Mouse (Mus musculus) thymus, postnatal 10 days (tissue): Measurements from ENCODE around the gene Hspa12a.

ENCODE experiments used
- DNase-seq, 2 experiments: peaks; one replicate each; pipeline ENCODE4 v3.0.0; 2021; ENCODE audit warnings: low spot score in 2 of 2

Gene Hspa12a

DNA sequence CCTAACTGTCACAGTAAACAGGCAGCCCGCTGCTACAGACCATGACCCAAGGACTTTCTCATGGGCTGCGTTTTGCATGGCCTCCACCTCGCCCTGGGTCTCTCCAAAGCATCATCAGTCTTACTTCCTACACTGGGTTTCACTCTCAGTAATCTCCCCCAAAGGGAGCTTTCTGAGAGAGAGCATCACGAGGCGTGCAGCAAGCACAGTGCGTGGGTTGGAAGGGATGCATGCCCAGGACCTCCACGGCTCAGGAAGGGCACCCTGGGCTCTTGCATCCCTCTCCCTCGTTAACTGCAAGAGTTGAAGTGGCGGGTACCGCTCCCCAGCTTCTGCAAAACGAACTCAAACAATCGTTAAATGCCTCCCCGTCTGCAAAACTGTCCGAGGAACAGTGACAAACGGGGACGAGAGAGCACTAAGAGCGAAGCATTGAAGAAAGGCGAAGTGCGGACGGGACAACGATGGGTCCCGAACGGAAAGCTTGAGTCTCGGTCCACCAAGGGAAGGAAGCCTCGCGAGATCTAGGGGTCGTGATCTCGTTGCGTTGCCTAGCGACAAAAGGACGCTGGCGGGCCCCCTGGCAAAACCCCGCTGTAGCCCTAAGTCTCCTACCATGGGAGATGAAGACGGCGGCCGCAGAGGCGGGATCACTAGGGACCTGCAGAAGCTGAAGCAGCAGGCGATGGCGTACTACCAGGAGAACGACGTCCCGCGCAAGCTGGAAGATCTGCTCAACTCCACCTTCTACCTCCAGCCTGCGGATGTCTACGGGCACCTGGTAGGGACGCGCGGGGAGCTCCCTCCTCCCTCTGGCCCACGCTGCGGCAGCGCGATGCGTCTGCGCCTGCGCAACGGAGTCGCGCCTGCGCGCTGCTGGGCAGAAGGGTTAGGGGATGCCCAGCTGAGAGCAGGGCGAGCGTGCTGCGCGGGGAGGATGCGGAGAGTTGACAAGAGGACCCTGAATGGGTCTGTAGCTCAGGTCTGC, at the start of gene Hspa12a, which contains the start of gene Eno4:
Gene Hspa12a (minus strand): TSS at position 814 of the 988 bp plus-strand sequence.
Gene Eno4 (plus strand): TSS at position 585 of the 988 bp plus-strand sequence.
- peak; percentile 90 to 91 for DNase-seq

DNA sequence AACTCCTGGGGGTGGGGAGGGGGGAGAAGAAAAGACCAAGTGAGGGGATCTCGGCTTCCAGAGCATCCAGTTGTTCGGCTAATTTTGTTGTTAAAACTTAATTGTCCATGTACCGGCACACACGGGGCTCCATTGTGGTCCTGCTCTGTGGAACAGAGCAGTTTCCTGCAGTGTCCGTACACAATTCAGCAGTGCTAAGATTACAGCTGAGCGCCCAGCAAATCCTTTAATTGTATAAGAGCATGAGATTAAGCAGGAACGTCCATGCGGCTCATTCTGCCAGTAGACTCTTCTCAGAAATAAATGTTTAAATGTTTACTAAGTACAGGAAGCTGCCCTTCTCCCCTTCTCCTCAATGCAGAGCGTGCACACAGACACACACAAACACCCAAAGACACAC, 38.1 kb upstream of the Hspa12a start:
- no peak for DNase-seq

DNA sequence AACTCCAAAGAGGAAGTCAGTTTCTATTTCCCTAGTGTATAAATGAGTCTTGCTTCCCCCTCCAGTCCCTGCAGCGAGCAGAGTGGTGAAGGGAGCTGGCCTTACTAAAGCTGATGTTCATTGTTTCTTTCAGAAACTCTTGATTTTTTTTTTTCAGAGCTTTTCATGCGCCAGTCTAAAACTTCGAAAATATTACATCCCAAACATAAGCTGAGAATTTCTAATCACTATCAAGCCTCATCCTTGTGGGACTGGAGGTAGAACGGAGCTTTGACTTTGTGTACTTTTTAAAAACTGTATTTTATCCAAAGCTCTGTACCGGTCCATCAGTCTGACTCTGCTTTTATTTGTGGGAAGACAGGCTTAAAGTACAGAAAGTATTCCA, 36.6 kb upstream of the Hspa12a start:
- DNase-seq = no peak

DNA sequence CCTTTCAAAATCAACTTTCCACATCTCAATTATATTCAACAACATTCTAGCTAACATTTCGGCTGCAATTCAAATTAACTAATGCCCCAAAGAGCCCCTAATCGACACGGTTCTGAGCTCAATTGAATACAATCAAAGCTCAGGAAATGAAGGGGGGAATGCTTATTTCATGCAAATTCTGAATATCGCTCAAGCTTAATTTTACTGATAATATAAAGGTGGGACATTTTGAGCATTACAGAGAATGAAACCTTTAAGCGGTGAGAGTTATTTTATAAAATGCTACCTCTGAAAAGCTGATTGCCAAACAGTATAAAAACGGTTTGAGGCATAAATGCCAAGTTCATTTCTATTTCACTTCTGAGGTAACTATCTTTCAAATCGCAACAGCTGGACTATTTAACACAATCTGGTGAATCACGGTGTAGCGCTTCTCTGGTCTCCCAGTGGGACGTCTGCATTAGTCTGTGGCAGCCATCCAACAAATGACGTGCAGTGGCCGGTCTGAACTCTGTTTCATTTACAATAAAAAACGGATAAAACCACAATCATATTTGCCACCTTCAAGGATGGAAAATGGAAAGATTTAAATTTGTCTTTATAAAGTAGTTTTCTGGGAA, 36.1 kb upstream of the Hspa12a start:
- DNase-seq = no peak

DNA sequence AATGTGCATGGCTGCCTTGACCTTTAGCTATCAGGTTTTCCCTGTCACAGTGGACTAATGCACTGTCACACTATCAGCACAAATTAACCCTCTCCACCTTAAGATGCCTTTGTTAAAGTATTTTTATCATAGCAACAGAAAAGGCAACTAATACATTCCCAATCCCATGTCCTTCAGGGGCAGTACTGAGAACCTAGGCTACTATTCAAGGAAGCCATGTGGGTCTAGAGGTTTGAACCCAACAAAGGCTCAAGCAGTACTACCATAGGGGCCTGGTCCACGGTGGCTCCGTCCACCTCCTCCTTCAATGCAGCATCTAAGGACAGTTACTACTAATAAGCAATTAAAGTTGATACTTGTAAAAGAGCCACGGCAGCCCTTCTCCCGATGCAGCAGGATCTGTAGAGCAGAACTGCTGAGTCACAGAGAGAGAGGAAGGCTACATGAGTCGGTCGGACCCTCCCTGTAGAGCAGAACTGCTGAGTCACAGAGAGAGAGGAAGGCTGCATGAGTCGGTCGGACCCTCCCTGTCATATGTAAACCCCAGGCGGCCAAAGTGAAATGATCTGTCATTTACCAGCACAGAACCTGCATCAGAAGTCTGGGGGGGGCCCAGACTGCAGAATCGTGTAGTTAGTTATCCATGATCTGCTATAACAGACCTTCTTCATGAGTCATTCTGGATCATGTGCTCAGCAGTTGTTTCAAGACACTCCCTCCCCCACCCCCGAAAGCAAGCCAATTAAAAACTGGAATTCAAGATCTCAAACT, 35.1 kb upstream of the Hspa12a start:
- no peak for DNase-seq

DNA sequence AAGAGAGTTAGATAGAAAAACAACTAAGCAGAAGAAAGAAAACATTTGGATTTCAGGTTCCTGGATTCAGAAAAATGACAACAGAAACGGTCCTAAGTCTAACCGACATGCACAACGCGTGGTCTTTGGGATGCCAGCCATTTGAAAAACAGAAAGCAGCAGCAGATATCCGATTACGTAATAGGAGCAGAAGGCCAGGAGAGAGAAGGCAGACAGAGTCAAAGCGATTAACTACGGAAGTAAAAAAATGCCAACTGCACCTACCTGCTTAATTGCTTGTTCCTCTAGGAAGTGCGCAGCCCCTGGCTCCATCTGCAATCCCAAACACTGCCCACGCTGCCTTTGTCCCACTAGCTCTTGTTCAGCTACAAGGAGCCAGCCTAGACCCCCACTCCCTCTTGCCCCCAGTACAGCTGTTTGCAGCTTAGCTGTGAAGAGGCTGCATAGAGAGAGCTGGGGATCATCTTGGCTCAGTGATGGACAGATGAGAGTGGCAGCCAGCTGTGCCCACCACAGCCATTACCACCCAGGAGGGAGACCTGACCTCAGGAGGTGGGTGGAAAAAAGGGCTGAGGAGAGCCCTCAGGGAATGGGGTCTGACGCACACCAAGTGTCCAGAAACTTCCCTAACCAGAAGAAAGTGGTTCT, 31.9 kb upstream of the Hspa12a start:
- no peak for DNase-seq

DNA sequence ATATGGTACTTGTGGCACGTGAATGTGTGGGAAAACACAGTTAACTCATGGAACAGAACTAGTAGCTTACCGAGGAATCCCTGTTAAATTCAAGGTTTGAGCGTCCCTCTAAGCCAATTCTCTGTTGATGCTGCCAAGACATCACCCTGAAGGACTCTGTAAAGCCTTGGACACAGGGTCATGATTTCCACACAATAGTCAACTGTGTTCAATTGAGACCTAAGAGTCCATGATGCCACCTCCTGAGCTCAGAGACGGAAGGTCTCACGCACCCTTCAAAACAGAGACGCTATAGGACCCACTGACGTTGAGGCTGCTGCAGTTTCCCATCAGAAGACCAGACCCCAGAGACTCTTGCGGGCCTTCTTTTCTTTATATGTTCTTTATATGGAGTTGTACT, 30.7 kb upstream of the Hspa12a start:
- DNase-seq = no peak

DNA sequence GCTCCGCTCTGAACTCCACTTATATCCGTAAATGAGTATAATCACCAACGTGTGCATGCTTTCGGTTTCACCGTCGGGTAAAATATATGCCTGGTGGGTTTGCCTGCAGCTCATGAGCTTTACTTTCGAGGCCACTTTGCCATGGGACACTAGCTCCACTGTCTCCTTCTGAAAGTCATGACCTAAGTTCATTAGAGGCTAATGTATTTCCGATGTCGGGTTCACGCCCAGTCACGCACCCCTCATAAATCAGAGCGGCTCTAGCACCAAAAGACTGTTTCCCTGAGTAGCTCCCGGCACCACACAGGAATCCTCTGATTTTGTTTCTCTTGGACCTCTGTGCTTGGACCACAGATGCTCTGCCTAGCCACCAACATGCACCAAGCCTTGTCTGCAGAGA, 27.4 kb upstream of the Hspa12a start:
- no peak for DNase-seq

DNA sequence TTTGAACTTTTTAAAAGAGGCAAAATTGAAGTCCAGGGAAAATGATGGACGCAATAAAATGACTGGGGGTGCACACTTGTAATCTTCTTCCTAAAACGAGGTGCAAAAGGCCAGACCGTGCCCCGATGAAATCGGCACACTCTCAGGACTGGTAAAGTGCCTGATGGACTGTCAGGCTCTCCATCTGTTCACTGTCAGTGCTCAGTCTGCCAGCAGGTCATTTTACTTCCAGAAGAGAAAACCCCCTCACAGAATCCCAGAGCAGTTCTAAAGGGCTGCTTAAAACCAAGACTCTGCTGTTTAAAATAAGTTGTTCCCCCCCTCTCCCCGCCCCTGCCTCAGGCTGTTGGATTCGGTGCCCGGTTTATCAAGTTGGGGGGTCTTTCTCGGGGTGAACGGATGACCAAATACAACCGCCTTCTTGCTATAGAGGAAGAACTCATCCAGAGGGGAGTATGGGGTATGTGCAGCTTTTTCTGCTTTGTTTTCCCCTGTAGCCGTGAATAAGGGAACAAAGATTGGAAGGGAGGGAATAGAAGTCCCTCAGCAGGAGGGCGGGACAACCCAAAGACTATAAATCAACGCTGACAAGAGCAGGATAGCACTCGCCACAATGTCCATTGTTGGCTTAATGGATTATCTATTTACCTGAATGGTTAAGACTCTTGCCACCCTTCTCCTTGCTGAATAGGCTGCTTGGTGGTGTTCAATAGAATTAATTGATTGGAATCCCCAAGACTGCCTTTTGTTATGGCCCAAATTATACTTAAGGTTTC, 25.5 kb upstream of the Hspa12a start:
- DNase-seq = no peak

DNA sequence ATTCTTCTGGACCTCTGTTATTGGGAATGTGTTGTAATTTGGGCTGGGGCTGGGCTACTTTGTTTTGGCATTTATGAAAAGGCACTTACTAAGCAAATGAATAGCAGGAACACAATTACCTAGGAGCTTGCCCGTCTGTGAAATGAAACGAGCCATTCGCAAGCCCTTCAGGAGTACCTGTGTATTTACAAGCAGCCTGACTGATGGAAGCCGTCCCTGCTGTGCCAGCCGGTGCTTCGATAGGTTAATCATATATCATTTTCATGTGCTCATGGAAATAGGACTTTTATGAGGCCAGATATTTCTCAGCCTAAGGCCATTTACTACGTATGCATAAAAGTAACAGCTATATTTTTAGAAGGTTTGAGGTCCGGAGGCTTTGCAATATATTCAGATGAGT, 19.6 kb upstream of the Hspa12a start:
- no peak for DNase-seq

DNA sequence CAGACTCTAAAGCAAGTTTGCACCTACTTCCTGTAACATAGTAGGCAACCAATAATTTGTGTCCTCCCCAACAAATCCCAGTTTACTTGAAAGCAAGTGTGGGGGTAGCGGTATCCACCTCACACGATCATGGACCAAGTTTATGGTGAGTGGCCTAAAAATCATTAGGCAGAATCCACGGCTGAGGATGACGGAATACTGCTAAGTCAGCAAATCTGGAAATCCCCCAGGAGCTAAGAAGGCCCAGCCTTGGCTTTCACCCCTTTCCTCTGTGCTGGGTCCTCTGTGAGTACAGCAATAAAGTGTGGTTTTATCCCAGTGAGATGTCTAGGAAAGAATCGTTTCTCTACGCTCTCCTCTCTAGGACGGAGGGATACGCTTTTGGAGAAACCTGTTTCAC, 11.3 kb upstream of the Hspa12a start:
- no peak for DNase-seq

DNA sequence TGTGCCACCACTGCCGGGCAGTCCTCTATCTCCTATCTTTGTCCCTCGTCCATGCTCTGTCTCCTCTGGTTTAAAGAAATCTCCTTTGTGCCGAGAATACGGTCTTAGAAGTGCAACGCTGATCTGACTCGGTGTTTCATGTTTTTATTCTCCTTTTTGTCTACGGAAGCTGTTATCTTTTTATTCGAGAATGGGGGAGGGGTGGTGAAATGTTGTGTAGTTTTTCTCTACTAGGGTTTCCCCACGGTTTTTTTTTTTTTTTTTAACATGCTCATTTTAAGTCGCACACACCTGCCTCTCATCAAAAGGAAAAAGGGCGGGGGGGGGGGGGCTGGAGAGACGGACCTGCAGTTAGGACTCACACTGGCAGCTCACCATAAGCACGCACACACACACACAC, 8.8 kb upstream of the Hspa12a start:
- DNase-seq = no peak

DNA sequence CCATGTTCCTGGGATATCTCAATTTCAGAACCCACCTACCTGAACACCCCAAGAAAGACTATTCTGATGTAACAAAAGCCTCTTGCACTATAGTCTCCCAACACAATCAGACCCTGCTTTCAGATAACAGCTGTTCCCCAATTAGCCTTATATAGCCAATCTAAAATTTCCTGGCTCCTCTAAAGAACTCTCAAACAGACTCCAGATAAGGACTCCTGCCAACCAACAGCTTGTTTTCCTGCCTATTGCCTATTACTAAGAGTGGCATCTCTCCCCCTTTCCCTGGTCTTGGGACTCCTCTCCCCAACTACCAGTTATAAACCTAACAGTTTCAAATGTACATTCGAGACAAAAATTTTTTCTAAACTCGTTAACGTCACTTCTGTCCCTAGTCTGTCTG, 8.1 kb upstream of the Hspa12a start:
- no peak for DNase-seq

DNA sequence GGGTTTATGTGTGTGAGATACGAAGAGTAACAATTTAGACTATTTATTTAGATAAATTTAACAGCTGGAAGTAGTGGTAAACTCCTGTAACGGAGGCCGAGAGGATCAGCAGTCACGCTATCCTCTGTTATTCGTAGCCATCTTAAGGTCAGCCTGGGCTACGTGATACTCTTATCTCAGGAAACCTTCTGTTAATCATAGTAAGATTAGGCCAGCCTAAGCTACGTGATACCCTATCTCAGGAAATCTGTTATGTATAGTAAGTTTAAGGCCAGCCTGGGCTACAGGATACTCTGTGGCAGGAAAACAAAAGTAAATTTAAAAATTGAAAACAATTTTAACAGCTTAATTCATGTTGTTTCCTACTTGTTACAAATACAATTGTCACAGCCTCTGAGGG, 2.5 kb upstream of the Hspa12a start:
- DNase-seq = no peak

DNA sequence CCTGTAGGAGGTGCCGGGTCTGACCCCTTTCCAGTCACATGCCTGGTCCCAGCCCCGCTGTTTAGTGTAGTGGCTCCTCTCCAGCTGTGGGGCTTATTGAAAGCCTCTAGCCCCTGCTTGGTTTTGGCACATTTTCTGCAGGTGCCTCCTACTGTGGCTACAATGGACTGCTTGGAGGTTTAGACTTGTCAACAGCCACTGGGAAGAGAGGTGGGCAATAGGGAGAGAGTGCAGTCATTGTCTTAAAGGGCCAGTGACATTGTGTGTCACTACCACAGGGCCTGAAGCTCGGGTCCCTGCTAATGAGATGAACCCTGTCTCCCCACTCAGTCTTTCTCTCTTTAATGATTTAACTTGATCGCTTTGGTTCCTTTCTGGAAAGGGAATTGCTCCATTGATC, 10.4 kb downstream of the Hspa12a start:
- DNase-seq = no peak

DNA sequence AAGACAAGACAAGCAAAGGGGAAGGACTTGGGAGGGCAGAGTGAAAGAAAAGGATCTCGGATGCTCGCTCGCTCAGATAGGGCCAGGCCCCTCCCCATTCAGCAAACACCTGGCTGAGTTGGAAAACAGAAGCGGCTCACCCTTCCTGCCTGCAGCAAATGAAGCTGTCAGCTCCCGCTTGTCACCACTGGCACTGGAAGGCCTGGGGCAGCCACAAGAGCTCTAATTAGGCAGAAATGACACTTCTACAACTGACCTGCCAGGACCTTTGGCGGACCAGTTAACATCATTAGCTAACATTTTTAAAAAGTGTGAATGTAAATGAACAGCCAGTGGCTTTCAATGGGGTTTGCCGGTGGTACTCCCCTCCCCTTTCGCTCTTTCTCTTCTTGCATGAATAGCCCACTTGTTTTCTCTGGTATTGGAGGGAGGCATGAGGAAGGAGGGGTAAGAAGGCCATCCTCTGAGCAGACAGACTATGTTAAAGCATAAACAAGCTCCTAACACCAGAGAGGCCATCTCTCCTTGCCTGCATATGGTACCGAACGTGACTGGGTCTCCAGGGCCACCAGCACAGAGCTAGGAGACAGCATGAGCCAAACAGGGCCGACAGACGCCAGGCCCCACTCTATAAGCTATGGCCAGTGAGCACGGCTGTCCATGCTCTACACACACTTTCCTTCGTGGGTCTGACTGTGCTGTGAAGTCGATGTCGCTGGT, 12.2 kb downstream of the Hspa12a start:
- DNase-seq = no peak

DNA sequence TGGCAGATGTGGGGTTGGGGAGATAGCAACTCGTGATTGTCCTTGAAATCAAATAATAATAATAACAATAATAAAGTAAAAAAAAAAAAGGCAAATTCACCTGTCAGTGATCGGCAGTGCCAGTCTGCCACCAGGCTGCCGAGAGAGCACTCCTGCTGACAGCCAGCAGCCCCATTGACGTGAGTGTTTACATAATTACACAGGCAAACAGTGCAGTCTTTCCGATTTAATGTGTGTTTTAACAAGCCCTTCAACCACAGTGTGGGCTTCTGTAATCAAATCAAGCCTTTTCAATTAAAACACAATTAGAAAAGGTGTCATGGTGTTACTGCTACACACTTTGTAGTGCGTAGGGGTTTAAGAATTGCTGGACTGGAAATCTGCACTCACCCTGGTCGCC, 24.3 kb downstream of the Hspa12a start:
- DNase-seq = no peak

DNA sequence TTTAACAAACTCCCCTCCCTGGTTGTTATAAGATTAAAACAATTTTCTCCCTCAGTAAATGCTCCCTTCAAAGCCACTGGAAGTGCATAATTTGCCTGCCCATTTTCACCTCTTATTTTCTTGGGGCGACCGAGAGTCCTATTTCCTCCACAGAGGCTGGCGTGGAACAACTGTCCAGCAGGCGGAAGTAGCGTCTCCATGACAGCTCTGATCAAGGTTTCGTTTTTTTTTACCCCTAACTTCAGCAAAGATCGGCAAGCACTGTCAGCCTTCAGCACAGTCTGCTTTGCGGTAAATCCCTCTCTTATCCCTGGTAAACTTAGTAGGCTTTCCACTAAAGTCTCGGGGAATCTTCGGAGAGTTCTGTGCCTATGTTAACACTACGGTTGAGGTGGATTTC, 24.9 kb downstream of the Hspa12a start:
- no peak for DNase-seq

DNA sequence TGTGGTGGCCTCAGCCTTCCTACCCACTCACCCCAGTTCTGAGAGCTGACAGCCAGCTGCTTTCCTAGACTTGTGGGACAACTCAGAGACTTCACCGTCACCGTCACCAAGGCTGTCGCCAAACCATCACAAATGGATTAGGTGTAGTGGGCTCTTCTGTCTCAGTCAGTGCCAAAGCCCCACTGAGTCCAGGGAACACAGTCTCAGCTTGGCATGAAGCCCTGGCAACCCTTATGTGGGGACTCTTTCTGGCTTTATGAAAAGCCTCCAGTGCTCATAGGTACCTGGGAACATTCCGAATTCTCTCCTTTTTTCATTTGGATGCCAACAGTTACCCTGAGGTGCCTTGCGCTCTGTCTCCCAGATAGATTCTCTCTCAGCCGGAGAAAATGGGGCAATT, 30.2 kb downstream of the Hspa12a start:
- DNase-seq = no peak

DNA sequence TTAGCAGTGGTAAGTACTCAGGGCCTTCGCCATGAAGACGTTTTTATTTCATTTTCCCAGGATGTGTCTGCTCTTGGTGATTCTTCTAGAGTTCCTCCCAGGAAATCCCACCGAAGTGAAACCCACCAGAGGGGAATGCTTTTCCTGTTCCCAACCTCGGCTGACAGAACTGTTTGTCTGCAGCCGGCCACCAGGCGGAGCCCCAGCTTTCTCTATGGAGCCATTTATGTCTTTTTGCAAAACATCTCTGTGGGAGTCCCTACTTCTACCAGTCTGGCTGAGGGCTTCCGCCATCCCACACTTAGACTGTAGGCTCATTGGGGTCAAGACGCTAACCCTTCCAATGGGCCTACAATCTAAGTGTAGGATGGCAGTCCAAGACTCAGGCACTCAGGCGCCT, 32.1 kb downstream of the Hspa12a start:
- DNase-seq = peak; percentile 32 to 51
